Mouse (Mus musculus): ENCODE measurements at regions not wholly inside any gene's neighbourhood (a gene's known extent, or its start where the extent isn't known, plus 50 kb on each side); places are given as distances from the start of the nearest gene placed in this dataset.

DNA sequence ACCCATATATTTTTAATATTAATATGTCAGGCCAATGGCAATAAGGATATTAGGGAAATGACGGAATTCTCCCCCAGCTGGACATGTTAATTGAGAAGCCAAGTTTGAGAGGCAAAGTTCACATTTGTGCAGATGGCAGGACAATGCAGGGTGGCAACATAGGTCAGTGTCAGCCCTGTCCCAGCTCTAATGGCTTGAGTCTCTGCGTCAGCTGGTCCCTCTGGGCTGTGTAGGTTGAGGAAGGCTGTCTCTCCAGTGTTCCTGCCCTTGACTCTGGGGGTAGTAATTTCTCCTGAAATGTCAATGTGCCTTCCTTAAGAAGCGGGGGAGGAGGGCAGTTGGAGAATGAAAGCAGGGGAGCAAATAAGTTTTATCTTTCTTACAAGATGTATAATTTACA is 390.2 kb downstream of the Nr2f2 start:
- dilution Hi-C loops (cut with MboI; ENCODE audit: extremely low pct_ligation_motif_present, extremely low pct_unique_long_range_greater_than_20kb, low sequenced_read_pairs) = no loop called here
- DNase-seq (ENCODE audit: extremely low read depth) = no peak
- in situ Hi-C loops (cut with MboI; ENCODE audit: low pct_ligation_motif_present, low pct_unique_long_range_greater_than_20kb, low sequenced_read_pairs) = no loop called here

DNA sequence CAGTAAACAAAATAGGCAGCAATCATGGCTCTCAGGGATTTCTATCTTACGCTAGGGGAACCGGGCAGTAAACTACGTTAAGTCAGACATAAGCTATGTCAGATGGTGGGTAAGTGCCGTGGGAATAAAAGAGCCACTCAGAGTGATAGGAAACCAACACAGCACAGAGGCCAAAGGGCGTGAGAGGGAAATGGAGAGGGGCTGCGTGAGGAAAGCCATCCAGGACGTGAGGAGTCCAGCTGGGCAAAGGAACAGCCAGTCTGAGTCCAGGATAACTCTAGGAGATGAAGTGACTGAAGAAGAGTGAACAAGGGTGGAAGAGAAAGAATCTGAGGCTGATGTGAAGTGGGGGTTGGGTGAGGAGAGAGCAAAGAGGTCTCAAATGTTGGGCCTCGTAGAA is 402.5 kb downstream of the Nr2f2 start:
- no peak for DNase-seq (ENCODE audit: extremely low read depth)
- H3K36me3 ChIP-seq (replicated peaks in 1 of 2; ENCODE audit: control insufficient read depth in 1 of 2, insufficient read depth in 1 of 2, low read length in 1 of 2) = no peaks in the 10 kb centered on the region
- no peak overlapping the region for H3K4me2 ChIP-seq (ENCODE audit: insufficient read depth, low read depth, poor library complexity, severe bottlenecking)
- TF ChIP-seq ZNF384 (IDR thresholded peaks at IDR 0.05; ENCODE audit: low read depth, low read length) (no peak), EP300 (IDR thresholded peaks at IDR 0.05; ENCODE audit: low read length) (no peak), ZMIZ1 (IDR thresholded peaks at IDR 0.05; ENCODE audit: low read depth, low read length) (no peak), MYC (IDR thresholded peaks at IDR 0.05; ENCODE audit: low read depth, low read length) (no peak), TCF12 (IDR thresholded peaks at IDR 0.05; ENCODE audit: low read depth, low read length) (no peak), RAD21 (IDR thresholded peaks at IDR 0.05; ENCODE audit: low read depth, low read length) (no peak)
- dilution Hi-C loops (cut with MboI; ENCODE audit: extremely low pct_ligation_motif_present, extremely low pct_unique_long_range_greater_than_20kb, low sequenced_read_pairs) (no loop called here), in situ Hi-C loops (cut with MboI; ENCODE audit: low pct_ligation_motif_present, low pct_unique_long_range_greater_than_20kb, low sequenced_read_pairs) (no loop called here)
- peaks cover 63% of the 10 kb centered on the region for H3K9me3 ChIP-seq (replicated peaks; ENCODE audit: low read length)
- no peak overlapping the region for H3K4me3 ChIP-seq (replicated peaks in 1 of 3; ENCODE audit: low read depth in 2 of 3, low read length in 2 of 3, poor library complexity in 1 of 3)
- no peak overlapping the region for H3K9ac ChIP-seq (ENCODE audit: insufficient read depth, low read depth)
- H3K27me3 ChIP-seq (replicated peaks) = no peaks in the 10 kb centered on the region
- no peak overlapping the region for H3K27ac ChIP-seq (ENCODE audit: insufficient read depth, low read depth)
- H3K4me1 ChIP-seq (ENCODE audit: control insufficient read depth in 1 of 2, insufficient read depth in 2 of 2) = no peaks in the 10 kb centered on the region
- no peaks in the 10 kb centered on the region for H3K79me2 ChIP-seq (replicated peaks; ENCODE audit: control insufficient read depth, extremely low read depth, insufficient read depth, poor library complexity, severe bottlenecking)

More for the DNA sequence above, 390.2 kb downstream of the Nr2f2 start:
- Histone ChIP-seq H3K4me3 (replicated peaks in 1 of 3; ENCODE audit: low read depth in 2 of 3, low read length in 2 of 3, poor library complexity in 1 of 3) (no peak overlapping the region), H3K36me3 (replicated peaks in 1 of 2; ENCODE audit: control insufficient read depth in 1 of 2, insufficient read depth in 1 of 2, low read length in 1 of 2) (no peaks in the 10 kb centered on the region), H3K4me2 (ENCODE audit: insufficient read depth, low read depth, poor library complexity, severe bottlenecking) (no peak overlapping the region), H3K79me2 (replicated peaks; ENCODE audit: control insufficient read depth, extremely low read depth, insufficient read depth, poor library complexity, severe bottlenecking) (no peaks in the 10 kb centered on the region), H3K27ac (ENCODE audit: insufficient read depth, low read depth) (no peak overlapping the region), H3K9ac (ENCODE audit: insufficient read depth, low read depth) (no peak overlapping the region), H3K27me3 (replicated peaks) (no peaks in the 10 kb centered on the region), H3K9me3 (replicated peaks; ENCODE audit: low read length) (peaks cover 45% of the 10 kb centered on the region), H3K4me1 (ENCODE audit: control insufficient read depth in 1 of 2, insufficient read depth in 2 of 2) (no peaks in the 10 kb centered on the region)
- no peak for TF ChIP-seq ZNF384 (IDR thresholded peaks at IDR 0.05; ENCODE audit: low read depth, low read length)
- TF ChIP-seq MEF2A (IDR thresholded peaks at IDR 0.05; ENCODE audit: borderline replicate concordance, low read depth, low read length) = no peak
- TF ChIP-seq JUN (IDR thresholded peaks at IDR 0.05; ENCODE audit: insufficient read depth, low read depth, low read length) = no peak
- no peak for TF ChIP-seq MXI1 (IDR thresholded peaks at IDR 0.05; ENCODE audit: low read depth, low read length)
- no peak for TF ChIP-seq ZKSCAN1 (IDR thresholded peaks at IDR 0.05; ENCODE audit: borderline replicate concordance, low read depth, low read length)
- no peak for TF ChIP-seq SIN3A (IDR thresholded peaks at IDR 0.05; ENCODE audit: low read length)
- no peak for TF ChIP-seq RAD21 (IDR thresholded peaks at IDR 0.05; ENCODE audit: low read depth, low read length)
- no peak for TF ChIP-seq POLR2A (IDR thresholded peaks at IDR 0.05; ENCODE audit: low read depth, low read length)
- no peak for TF ChIP-seq KAT2A (IDR thresholded peaks at IDR 0.05; ENCODE audit: insufficient replicate concordance, low read length)
- no peak for TF ChIP-seq NELFE (IDR thresholded peaks at IDR 0.05; ENCODE audit: low read depth, low read length)

DNA sequence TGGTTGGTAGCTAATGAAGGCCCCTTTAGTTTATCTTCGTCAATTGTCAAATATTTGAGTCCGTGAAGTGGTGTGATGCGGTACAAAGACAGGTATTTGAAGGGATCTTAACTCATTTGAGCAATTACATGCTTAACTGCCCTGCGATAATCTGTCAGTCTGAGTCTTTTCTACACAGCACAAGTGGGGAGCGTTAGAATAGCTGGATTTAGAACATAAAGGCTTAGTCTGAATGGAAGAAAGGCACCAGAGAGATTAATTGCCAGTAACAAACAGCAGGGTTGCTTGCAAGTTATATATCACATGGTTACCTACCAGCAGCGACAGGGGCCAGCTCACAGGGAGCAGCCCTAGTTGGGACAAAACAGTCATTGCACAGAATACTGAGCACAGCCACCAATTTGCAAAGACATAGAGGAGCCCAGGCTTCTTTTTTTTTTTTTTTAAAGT is 416.3 kb downstream of the Nr2f2 start:
- no peak for DNase-seq (ENCODE audit: extremely low read depth)
- no peak overlapping the region for H3K4me3 ChIP-seq (replicated peaks in 1 of 3; ENCODE audit: low read depth in 2 of 3, low read length in 2 of 3, poor library complexity in 1 of 3)
- H3K36me3 ChIP-seq (replicated peaks in 1 of 2; ENCODE audit: control insufficient read depth in 1 of 2, insufficient read depth in 1 of 2, low read length in 1 of 2) = no peaks in the 10 kb centered on the region
- H3K9ac ChIP-seq (ENCODE audit: insufficient read depth, low read depth) = no peak overlapping the region
- no peaks in the 10 kb centered on the region for H3K27me3 ChIP-seq (replicated peaks)
- H3K4me1 ChIP-seq (ENCODE audit: control insufficient read depth in 1 of 2, insufficient read depth in 2 of 2) = no peaks in the 10 kb centered on the region
- no peaks in the 10 kb centered on the region for H3K79me2 ChIP-seq (replicated peaks; ENCODE audit: control insufficient read depth, extremely low read depth, insufficient read depth, poor library complexity, severe bottlenecking)
- dilution Hi-C loops (cut with MboI; ENCODE audit: extremely low pct_ligation_motif_present, extremely low pct_unique_long_range_greater_than_20kb, low sequenced_read_pairs) = no loop called here
- in situ Hi-C loops (cut with MboI; ENCODE audit: low pct_ligation_motif_present, low pct_unique_long_range_greater_than_20kb, low sequenced_read_pairs) = no loop called here
- TF ChIP-seq POLR2AphosphoS2 (IDR thresholded peaks at IDR 0.05; ENCODE audit: low read depth, low read length) (no peak), ZC3H11A (IDR thresholded peaks at IDR 0.05; ENCODE audit: low read depth, low read length) (no peak), USF1 (IDR thresholded peaks at IDR 0.05; ENCODE audit: low read depth, low read length) (no peak), JUN (IDR thresholded peaks at IDR 0.05; ENCODE audit: insufficient read depth, low read depth, low read length) (no peak), BHLHE40 (IDR thresholded peaks at IDR 0.05; ENCODE audit: low read depth, low read length) (no peak), POLR2A (IDR thresholded peaks at IDR 0.05; ENCODE audit: low read depth, low read length) (no peak), MAX (IDR thresholded peaks at IDR 0.05; ENCODE audit: low read length) (no peak), USF2 (conservative IDR thresholded peaks at IDR 0.05; ENCODE audit: low read depth, low read length) (no peak), JUND (conservative IDR thresholded peaks at IDR 0.05; ENCODE audit: low read depth, low read length) (no peak), MEF2A (IDR thresholded peaks at IDR 0.05; ENCODE audit: borderline replicate concordance, low read depth, low read length) (no peak), ELF1 (IDR thresholded peaks at IDR 0.05; ENCODE audit: low read depth, low read length) (no peak), MYC (IDR thresholded peaks at IDR 0.05; ENCODE audit: low read depth, low read length) (no peak), UBTF (IDR thresholded peaks at IDR 0.05; ENCODE audit: low read depth, low read length) (no peak), E2F4 (IDR thresholded peaks at IDR 0.05; ENCODE audit: insufficient replicate concordance, low read depth, low read length) (no peak), ETS1 (conservative IDR thresholded peaks at IDR 0.05; ENCODE audit: low read depth, low read length) (no peak), EP300 (IDR thresholded peaks at IDR 0.05; ENCODE audit: low read length) (no peak)
- no peak overlapping the region for H3K4me2 ChIP-seq (ENCODE audit: insufficient read depth, low read depth, poor library complexity, severe bottlenecking)
- H3K9me3 ChIP-seq (replicated peaks; ENCODE audit: low read length) = peaks cover 59% of the 10 kb centered on the region
- no peak overlapping the region for H3K27ac ChIP-seq (ENCODE audit: insufficient read depth, low read depth)

Measured in CH12.LX (cell line).